Mouse (Mus musculus) myocyte (in vitro differentiated cells): ENCODE measurements at regions not wholly inside any gene's neighbourhood (a gene's known extent, or its start where the extent isn't known, plus 50 kb on each side); places are given as distances from the start of the nearest gene placed in this dataset.

Experiments
- H3K27me3 ChIP-seq: one replicate; pipeline ENCODE4 v1.6.1; 2011; ENCODE audit not compliant: control insufficient read depth, insufficient read depth, insufficient read length
- H3K36me3 ChIP-seq: one replicate; pipeline ENCODE4 v1.6.1; 2011; ENCODE audit not compliant: control insufficient read depth, insufficient read depth
- H3K4me2 ChIP-seq: one replicate; pipeline ENCODE4 v1.6.1; 2011; ENCODE audit warnings: low read depth, control low read depth
- H3K4me3 ChIP-seq: one replicate; pipeline ENCODE4 v1.5.1; 2011; ENCODE audit warnings: mild to moderate bottlenecking, control low read depth, moderate library complexity
- H3K79me2 ChIP-seq: one replicate; pipeline ENCODE4 v1.6.1; 2011; ENCODE audit not compliant: control insufficient read depth, insufficient read depth
- H3ac ChIP-seq: one replicate; pipeline ENCODE4 v1.6.1; 2011; ENCODE audit not compliant: control insufficient read depth, insufficient read length
- CEBPB ChIP-seq: IDR thresholded peaks from 2 replicates; pipeline ENCODE4 v1.6.1; 2011; ENCODE audit warnings: mild to moderate bottlenecking, moderate library complexity; ENCODE audit not compliant: poor library complexity, insufficient read depth, severe bottlenecking
- E2F4 ChIP-seq: IDR thresholded peaks from one replicate; pipeline ENCODE4 v1.6.1; 2011; ENCODE audit warnings: mild to moderate bottlenecking, control low read depth, moderate library complexity; ENCODE audit not compliant: insufficient read depth
- MAX ChIP-seq: IDR thresholded peaks from one replicate; pipeline ENCODE4 v1.6.1; 2011; ENCODE audit warnings: low read depth, mild to moderate bottlenecking, control low read depth
- MYOD1 ChIP-seq, 3 experiments: IDR thresholded peaks; one replicate each; pipeline ENCODE4 v1.6.1; 2011; ENCODE audit warnings: control low read depth in 2 of 3, low read depth in 2 of 3, mild to moderate bottlenecking in 2 of 3, moderate library complexity in 1 of 3; ENCODE audit not compliant: insufficient read length in 2 of 3, control insufficient read depth in 1 of 3
- MYOG ChIP-seq, 3 experiments: IDR thresholded peaks; one replicate each; pipeline ENCODE4 v1.6.1; 2011; ENCODE audit warnings: control low read depth in 2 of 3, low read depth in 2 of 3, mild to moderate bottlenecking in 2 of 3; ENCODE audit not compliant: insufficient read length in 2 of 3, control insufficient read depth in 1 of 3, insufficient read depth in 1 of 3
- POLR2A ChIP-seq: IDR thresholded peaks from one replicate; pipeline ENCODE4 v1.6.1; 2011; ENCODE audit warnings: low read depth, mild to moderate bottlenecking, control low read depth, moderate library complexity; ENCODE audit not compliant: insufficient read length
- POLR2AphosphoS2 ChIP-seq: IDR thresholded peaks from one replicate; pipeline ENCODE4 v1.6.1; 2011; ENCODE audit warnings: low read depth, control low read depth; ENCODE audit not compliant: insufficient read length
- REST ChIP-seq: IDR thresholded peaks from one replicate; pipeline ENCODE4 v1.6.1; 2011; ENCODE audit warnings: mild to moderate bottlenecking, control low read depth, moderate library complexity; ENCODE audit not compliant: insufficient read depth, insufficient read length
- SRF ChIP-seq: IDR thresholded peaks from one replicate; pipeline ENCODE4 v1.6.1; 2011; ENCODE audit warnings: low read depth; ENCODE audit not compliant: control insufficient read depth, insufficient read length
- TCF12 ChIP-seq: IDR thresholded peaks from one replicate; pipeline ENCODE4 v1.6.1; 2011; ENCODE audit warnings: mild to moderate bottlenecking, control low read depth; ENCODE audit not compliant: poor library complexity, insufficient read depth, severe bottlenecking
- TCF3 ChIP-seq: IDR thresholded peaks from one replicate; pipeline ENCODE4 v1.6.1; 2011; ENCODE audit warnings: low read depth, control low read depth; ENCODE audit not compliant: insufficient read length
- USF1 ChIP-seq: IDR thresholded peaks from one replicate; pipeline ENCODE4 v1.6.1; 2011; ENCODE audit warnings: low read depth, mild to moderate bottlenecking, control low read depth, moderate library complexity

DNA sequence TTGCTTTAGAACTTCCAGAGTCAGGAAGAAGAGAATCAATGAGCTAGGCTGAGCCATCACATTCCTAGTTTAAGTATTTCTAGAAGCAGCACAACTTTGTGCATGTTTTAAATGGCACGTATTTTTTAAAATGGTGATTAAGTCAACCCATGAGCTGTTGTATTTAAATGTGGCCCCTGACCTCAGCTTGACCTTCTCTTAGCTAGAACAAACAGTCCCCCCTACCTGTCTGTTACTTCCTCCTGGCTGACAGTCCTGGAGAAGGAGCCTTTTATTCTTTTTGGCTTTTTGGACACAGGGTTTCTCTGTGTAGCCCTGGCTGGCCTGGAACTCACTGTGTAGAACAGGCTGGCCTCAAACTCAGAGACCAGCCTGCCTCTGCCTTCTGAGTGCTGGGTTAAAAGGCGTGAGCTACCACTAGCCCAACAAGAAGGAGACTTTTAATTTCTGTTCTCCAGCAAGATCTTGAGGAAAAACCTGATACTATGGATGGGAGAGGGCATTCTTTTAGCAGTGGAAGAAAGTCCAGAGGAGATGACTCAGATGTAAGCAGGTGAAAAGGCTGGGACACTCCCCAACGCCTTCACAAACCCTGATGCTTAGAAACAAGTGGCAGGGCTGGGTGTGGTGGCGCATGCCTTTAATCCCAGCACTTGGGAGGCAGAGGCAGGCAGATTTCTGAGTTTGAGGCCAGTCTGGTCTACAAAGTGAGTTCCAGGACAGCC lies 69.3 kb upstream of the Rap1b start:
- H3K36me3 ChIP-seq = no peaks in the 10 kb centered on the region
- H3K79me2 ChIP-seq = no peaks in the 10 kb centered on the region
- no peak for TF ChIP-seq USF1
- TF ChIP-seq SRF = no peak
- TF ChIP-seq POLR2A = no peak
- no peak for TF ChIP-seq CEBPB
- TF ChIP-seq MAX = no peak
- no peak for TF ChIP-seq POLR2AphosphoS2
- no peak for TF ChIP-seq MYOG (IDR thresholded peaks at IDR 0.05; ENCODE audit: control insufficient read depth in 1 of 3, insufficient read depth in 1 of 3, insufficient read length in 2 of 3, low read depth in 2 of 3)
- TF ChIP-seq TCF3 = no peak
- no peak for TF ChIP-seq E2F4
- TF ChIP-seq MYOD1 (IDR thresholded peaks at IDR 0.05; ENCODE audit: control insufficient read depth in 1 of 3, insufficient read length in 2 of 3, low read depth in 2 of 3) = no peak
- TF ChIP-seq REST = no peak
- TF ChIP-seq TCF12 = no peak
- H3K4me2 ChIP-seq = no peak overlapping the region
- H3K4me3 ChIP-seq = no peak overlapping the region
- H3ac ChIP-seq = no peak overlapping the region
- H3K27me3 ChIP-seq = no peaks in the 10 kb centered on the region

DNA sequence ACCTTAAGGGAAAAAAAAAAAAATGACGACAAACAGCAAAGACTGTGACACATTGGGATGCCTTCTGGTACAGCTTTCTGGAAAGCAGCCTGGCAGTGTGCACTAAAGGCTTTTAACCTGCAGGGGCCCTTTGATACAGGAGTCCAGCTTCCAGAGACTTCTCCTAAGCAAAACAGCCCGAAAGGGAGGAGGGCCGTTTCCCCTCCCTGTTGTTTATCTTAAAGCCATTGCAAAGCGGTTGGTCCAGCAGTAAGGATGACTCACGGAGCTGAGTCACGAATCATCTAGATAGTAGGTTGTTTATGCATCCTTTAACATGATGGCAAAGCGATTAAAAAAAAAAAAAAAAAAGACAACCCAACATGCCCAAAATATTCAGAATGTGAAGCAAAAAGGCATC lies 70.4 kb upstream of the Rap1b start:
- Histone ChIP-seq H3ac (no peak overlapping the region), H3K4me3 (no peak overlapping the region), H3K36me3 (no peaks in the 10 kb centered on the region), H3K79me2 (no peaks in the 10 kb centered on the region), H3K27me3 (no peaks in the 10 kb centered on the region), H3K4me2 (no peak overlapping the region)
- TF ChIP-seq POLR2AphosphoS2 = no peak
- no peak for TF ChIP-seq E2F4
- no peak for TF ChIP-seq POLR2A
- no peak for TF ChIP-seq TCF12
- no peak for TF ChIP-seq CEBPB
- TF ChIP-seq MYOG (IDR thresholded peaks at IDR 0.05; ENCODE audit: control insufficient read depth in 1 of 3, insufficient read depth in 1 of 3, insufficient read length in 2 of 3, low read depth in 2 of 3) = no peak
- no peak for TF ChIP-seq REST
- TF ChIP-seq MYOD1 (IDR thresholded peaks at IDR 0.05; ENCODE audit: control insufficient read depth in 1 of 3, insufficient read length in 2 of 3, low read depth in 2 of 3) = no peak
- TF ChIP-seq TCF3 = no peak
- TF ChIP-seq MAX = no peak
- TF ChIP-seq USF1 = no peak
- TF ChIP-seq SRF = no peak

DNA sequence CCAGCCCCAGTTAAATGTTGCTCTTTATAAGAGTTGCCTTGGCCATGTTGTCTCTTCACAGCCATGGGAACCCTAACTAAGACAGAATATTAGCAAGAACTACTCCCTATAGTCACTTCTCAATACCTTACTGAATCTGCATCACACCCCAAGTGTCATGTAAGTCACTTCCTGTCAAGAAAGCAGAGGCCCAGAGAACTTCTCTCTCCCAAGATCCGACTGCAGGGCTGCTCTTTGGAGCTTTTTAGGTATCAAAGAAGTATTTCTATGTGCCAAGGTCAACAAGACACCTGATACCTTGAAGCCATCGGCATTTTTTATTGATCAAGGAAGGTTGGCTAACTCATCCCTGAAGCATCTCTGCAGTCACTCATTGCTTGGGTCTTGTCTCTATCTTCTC lies 72.0 kb upstream of the Rap1b start:
- no peaks in the 10 kb centered on the region for H3K79me2 ChIP-seq
- TF ChIP-seq E2F4 = no peak
- TF ChIP-seq CEBPB = no peak
- no peak for TF ChIP-seq MAX
- TF ChIP-seq POLR2A = no peak
- no peak for TF ChIP-seq TCF12
- no peak for TF ChIP-seq USF1
- no peak for TF ChIP-seq REST
- no peak for TF ChIP-seq MYOG (IDR thresholded peaks at IDR 0.05; ENCODE audit: control insufficient read depth in 1 of 3, insufficient read depth in 1 of 3, insufficient read length in 2 of 3, low read depth in 2 of 3)
- TF ChIP-seq MYOD1 (IDR thresholded peaks at IDR 0.05; ENCODE audit: control insufficient read depth in 1 of 3, insufficient read length in 2 of 3, low read depth in 2 of 3) = no peak
- no peak for TF ChIP-seq SRF
- no peak for TF ChIP-seq POLR2AphosphoS2
- TF ChIP-seq TCF3 = no peak
- no peak overlapping the region for H3K4me3 ChIP-seq
- H3K4me2 ChIP-seq = no peak overlapping the region
- H3K36me3 ChIP-seq = no peaks in the 10 kb centered on the region
- no peaks in the 10 kb centered on the region for H3K27me3 ChIP-seq
- H3ac ChIP-seq = no peak overlapping the region

DNA sequence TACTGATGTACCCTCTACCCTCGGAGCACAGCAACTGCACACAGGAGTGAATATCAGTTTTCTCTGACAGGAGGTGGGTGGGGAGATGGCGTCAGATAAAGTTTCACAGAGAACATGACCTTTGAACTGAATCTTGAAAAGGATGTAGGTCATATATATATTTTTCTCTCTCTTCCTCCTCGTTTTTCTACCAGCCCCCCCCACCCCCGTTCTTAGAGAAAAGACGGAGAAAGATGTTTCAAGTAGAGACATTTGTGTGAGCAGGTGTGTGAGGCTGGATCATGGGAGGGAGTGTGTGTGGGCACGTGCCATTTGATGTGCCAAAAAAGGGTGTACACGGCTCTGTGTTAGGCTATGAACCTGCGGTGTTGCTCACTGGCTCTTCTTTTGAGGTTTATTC lies 72.8 kb upstream of the Rap1b start:
- no peak overlapping the region for H3ac ChIP-seq

More for the DNA sequence above, 72.8 kb upstream of the Rap1b start:
- Histone ChIP-seq H3K36me3 (no peaks in the 10 kb centered on the region), H3K4me2 (no peak overlapping the region), H3K4me3 (no peak overlapping the region), H3K27me3 (no peaks in the 10 kb centered on the region), H3K79me2 (no peaks in the 10 kb centered on the region)
- TF ChIP-seq CEBPB (no peak), SRF (no peak), MAX (no peak), E2F4 (no peak), POLR2A (no peak), MYOG (IDR thresholded peaks at IDR 0.05; ENCODE audit: control insufficient read depth in 1 of 3, insufficient read depth in 1 of 3, insufficient read length in 2 of 3, low read depth in 2 of 3) (no peak), MYOD1 (IDR thresholded peaks at IDR 0.05; ENCODE audit: control insufficient read depth in 1 of 3, insufficient read length in 2 of 3, low read depth in 2 of 3) (no peak), REST (no peak), POLR2AphosphoS2 (no peak), TCF12 (no peak), TCF3 (no peak), USF1 (no peak)
